Mouse (Mus musculus) olfactory bulb, adult 2 months (tissue): ENCODE data around the gene Commd4. TPM values are rescaled to one million over a fixed set of nuclear protein-coding genes. Genes with fewer than 3 reads are reported as not detected.

Experiments
- H3K27ac ChIP-seq: fragments of 200-500 bp; 2 replicates; pipeline ENCODE4 v1.5.1; 2012; ENCODE audit warnings: low read depth, low read length; ENCODE audit not compliant: insufficient read depth
- H3K4me1 ChIP-seq: fragments of 200-500 bp; 2 replicates; pipeline ENCODE4 v1.6.1; 2012; ENCODE audit warnings: low read length; ENCODE audit not compliant: control insufficient read depth, insufficient read depth
- H3K4me3 ChIP-seq: fragments of 200-500 bp; 2 replicates; pipeline ENCODE4 v1.5.1; 2012; ENCODE audit warnings: mild to moderate bottlenecking, low read depth, low read length, moderate library complexity; ENCODE audit not compliant: insufficient read depth
- CTCF ChIP-seq: fragments of 200-500 bp; IDR thresholded peaks from 2 replicates; pipeline ENCODE4 v1.5.1; 2012; ENCODE audit warnings: low read depth, mild to moderate bottlenecking, low read length, moderate library complexity; ENCODE audit not compliant: insufficient read depth
- POLR2A ChIP-seq: fragments of 200-500 bp; IDR thresholded peaks from 2 replicates; pipeline ENCODE4 v1.6.1; 2012; ENCODE audit warnings: mild to moderate bottlenecking, low read depth, low read length, moderate library complexity; ENCODE audit not compliant: insufficient read depth
- WGBS: fragments of 180-500 bp; shearing (Covaris S2); methylation state at CpG from one replicate; pipeline ENCODE4 v1.1.7; 2018; 5-methylcytosine and 5-hydroxymethylcytosine counted together
- polyA plus RNA-seq: library from polyadenylated mRNA; stranded (reverse); fragments of >200 nt; gene quantifications from 2 replicates; pipeline ENCODE4 v1.2.4, GENCODE M21; 2012; ENCODE audit warnings: low replicate concordance; ENCODE audit not compliant: missing spikeins, insufficient read depth, insufficient read length

Gene Commd4
- polyA plus RNA-seq, 1 experiment, result not detected

GRCm38 (mm10) chr9:57146451-57147066, 11.6 kb downstream of the Commd4 start:
- 87% methylated on average over 17 of the region's 17 CpGs for WGBS
- no peak for TF ChIP-seq POLR2A
- TF ChIP-seq CTCF, result no peak
- H3K4me3 ChIP-seq, result no peak overlapping the region
- no peak overlapping the region for H3K27ac ChIP-seq
- peaks cover 16% of the 10 kb centered on the region for H3K4me1 ChIP-seq

- Histone ChIP-seq H3K27ac (no peak overlapping the region), H3K4me1 (peaks cover 16% of the 10 kb centered on the region), H3K4me3 (no peak overlapping the region)
- 91% methylated on average over 8 of the region's 8 CpGs for WGBS
- no peak for TF ChIP-seq CTCF
- no peak for TF ChIP-seq POLR2A
Measured at GRCm38 (mm10) chr9:57144830-57145229, 13.3 kb downstream of the Commd4 start.

- peaks cover 14% of the 10 kb centered on the region for H3K4me1 ChIP-seq
- WGBS, result 88% methylated on average over 11 of the region's 11 CpGs
Measured at GRCm38 (mm10) chr9:57143212-57143611, 14.9 kb downstream of the Commd4 start.

GRCm38 (mm10) chr9:57141417-57142353, 16.4 kb downstream of the Commd4 start:
- Histone ChIP-seq H3K27ac (no peak overlapping the region), H3K4me1 (peaks cover 5% of the 10 kb centered on the region), H3K4me3 (no peak overlapping the region)
- 92% methylated on average over 17 of the region's 17 CpGs for WGBS
- TF ChIP-seq CTCF (no peak), POLR2A (no peak)

More at GRCm38 (mm10) chr9:57143212-57143611, 14.9 kb downstream of the Commd4 start:
- TF ChIP-seq POLR2A (no peak), CTCF (no peak)
- Histone ChIP-seq H3K4me3 (no peak overlapping the region), H3K27ac (no peak overlapping the region)

- no peaks in the 10 kb centered on the region for H3K4me1 ChIP-seq
- no peak for TF ChIP-seq POLR2A
- no peak for TF ChIP-seq CTCF
- WGBS, result 84% methylated on average over 5 of the region's 5 CpGs
- H3K27ac ChIP-seq, result no peak overlapping the region
- no peak overlapping the region for H3K4me3 ChIP-seq
Measured at GRCm38 (mm10) chr9:57139571-57139970, 18.6 kb downstream of the Commd4 start.

- Histone ChIP-seq H3K4me3 (no peak overlapping the region), H3K27ac (no peak overlapping the region), H3K4me1 (no peaks in the 10 kb centered on the region)
- TF ChIP-seq POLR2A (no peak), CTCF (no peak)
- WGBS, result 89% methylated on average over 9 of the region's 9 CpGs
Measured at GRCm38 (mm10) chr9:57139110-57139509, 19.0 kb downstream of the Commd4 start.

- Histone ChIP-seq H3K4me3 (no peak overlapping the region), H3K4me1 (no peaks in the 10 kb centered on the region), H3K27ac (no peak overlapping the region)
- TF ChIP-seq POLR2A (no peak), CTCF (no peak)
- 96% methylated on average over 6 of the region's 6 CpGs for WGBS
Measured at GRCm38 (mm10) chr9:57138507-57138906, 19.6 kb downstream of the Commd4 start.

GRCm38 (mm10) chr9:57137777-57138176, 20.4 kb downstream of the Commd4 start:
- no peak overlapping the region for H3K27ac ChIP-seq
- WGBS, result 91% methylated on average over 9 of the region's 9 CpGs
- no peaks in the 10 kb centered on the region for H3K4me1 ChIP-seq

GRCm38 (mm10) chr9:57137246-57137645, 20.9 kb downstream of the Commd4 start:
- Histone ChIP-seq H3K4me3 (no peak overlapping the region), H3K27ac (no peak overlapping the region), H3K4me1 (no peaks in the 10 kb centered on the region)
- WGBS, result 80% methylated on average over 6 of the region's 6 CpGs
- TF ChIP-seq POLR2A, result no peak
- TF ChIP-seq CTCF, result no peak

More at GRCm38 (mm10) chr9:57137777-57138176, 20.4 kb downstream of the Commd4 start:
- H3K4me3 ChIP-seq, result no peak overlapping the region
- TF ChIP-seq CTCF (no peak), POLR2A (no peak)
